Mouse (Mus musculus) frontal cortex, postnatal 25 days (tissue): ENCODE measurements around the gene Ergic3.

ENCODE experiments used
- DNase-seq, 2 experiments: peaks; one replicate each; pipeline ENCODE4 v3.0.0; 2022; ENCODE audit warnings: low spot score in 2 of 2

Ergic3 gene

GRCm38 (mm10) chr2:156066126-156066525 lies 58.3 kb downstream of the Ergic3 start:
- DNase-seq = no peak
